Mouse (Mus musculus): Measurements from ENCODE around the gene Psip1.
A peak's percentile ranks its signal among the peaks of the same experiment; 100 is the strongest.
"Not testable (repeated sequence)": the region's sequence is repeated elsewhere in the genome, so short reads cannot be mapped to it uniquely, and the experiment has no call there.

Psip1 gene

DNA sequence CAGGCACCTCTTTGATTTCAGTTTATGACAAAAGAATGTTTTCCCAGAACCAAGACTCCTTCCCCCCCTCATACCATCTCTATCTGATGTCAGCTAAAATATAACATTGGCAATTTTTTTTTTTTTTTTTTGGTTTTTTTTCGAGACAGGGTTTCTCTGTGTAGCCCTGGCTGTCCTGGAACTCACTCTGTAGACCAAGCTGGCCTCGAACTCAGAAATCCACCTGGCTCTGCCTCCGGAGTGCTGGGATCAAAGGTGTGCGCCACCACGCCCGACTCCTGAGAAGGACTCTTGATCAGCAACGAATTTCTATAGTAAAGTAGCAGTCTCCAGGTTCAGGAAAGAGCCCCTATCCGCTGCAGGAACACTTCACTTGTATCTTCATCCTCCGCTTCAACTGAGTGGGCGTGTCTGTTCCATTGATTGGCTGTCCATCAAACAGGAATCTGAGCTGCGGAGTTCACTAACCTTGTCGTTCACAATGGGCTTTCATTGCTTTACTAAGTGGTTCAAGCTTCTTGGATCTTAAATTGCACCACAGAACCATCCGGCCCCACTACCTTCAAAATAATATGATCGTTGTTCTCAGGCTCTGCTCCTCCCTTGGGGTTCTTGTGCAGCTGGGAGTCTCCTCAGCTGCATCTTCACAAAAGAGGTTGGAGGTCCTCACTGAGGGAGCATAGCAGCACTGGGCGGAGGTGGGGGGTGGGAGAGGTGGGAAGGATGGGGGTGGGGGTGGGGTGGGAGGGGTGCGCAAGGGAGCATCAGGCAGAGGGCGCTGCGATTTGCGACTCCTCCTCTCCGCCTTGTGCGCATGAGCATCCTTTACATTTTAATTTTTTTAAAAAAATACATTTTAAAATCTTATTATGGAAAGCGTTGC is 14.1 kb upstream of the Psip1 start:
- no peak for DNase-seq (ENCODE audit: low read depth)

DNA sequence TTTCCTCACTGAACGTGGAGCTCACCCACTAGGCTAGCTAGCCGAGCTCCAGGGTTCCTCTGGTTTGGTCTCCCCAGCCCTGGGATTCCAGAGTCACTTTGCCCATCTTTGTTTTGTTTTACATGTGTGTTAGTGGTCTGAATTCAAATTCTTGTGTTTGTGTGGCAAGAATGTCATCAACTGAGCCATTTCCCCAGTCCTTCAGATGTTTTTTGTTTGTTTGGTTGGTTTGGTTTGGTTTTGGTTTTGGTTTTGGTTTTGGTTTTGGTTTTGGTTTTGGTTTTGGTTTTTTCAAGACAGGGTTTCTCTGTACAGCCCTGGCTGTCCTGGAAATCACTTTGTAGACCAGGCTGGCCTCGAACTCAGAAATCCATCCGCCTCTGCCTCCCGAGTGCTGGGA is 10.8 kb upstream of the Psip1 start:
- DNase-seq (ENCODE audit: low read depth) = not testable (repeated sequence)

DNA sequence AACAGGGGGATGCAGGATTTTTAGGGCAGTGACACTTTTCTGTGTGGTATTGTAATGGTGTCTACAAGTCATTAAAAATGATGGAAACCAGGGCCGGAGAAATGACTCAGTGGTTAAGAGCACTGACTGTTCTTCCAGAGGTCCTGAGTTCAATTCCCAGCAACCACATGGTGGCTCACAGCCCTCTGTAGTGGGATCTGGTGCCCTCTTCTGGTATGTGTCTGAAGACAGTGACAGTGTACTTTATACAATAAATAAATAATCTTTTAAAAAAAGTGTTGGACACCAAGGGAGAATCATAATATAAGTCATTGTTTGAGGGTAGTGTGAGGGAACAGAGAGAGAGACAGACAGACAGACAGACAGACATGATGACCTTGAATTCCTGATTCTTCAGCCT is 6.9 kb upstream of the Psip1 start:
- DNase-seq (ENCODE audit: low read depth) = no peak

DNA sequence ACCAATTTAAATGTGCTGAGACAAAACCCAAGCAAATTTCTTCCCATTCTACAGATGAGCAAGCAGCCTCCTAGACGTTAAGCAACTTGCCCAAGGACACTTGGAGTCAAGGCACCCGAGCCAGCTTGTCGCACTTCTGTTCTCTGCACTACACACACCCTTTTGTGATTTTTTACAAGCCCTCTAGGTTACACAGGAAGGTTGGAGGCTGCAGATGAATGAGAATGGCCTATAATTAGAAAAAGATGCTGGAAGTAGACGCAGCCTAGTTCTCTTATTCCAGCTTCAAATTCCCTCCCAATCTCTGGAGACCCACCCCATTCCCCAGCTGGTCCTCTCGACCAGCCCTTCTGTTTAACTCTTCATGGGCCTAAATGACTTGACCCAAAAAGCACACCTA is 2.9 kb upstream of the Psip1 start:
- no peak for DNase-seq (ENCODE audit: low read depth)

DNA sequence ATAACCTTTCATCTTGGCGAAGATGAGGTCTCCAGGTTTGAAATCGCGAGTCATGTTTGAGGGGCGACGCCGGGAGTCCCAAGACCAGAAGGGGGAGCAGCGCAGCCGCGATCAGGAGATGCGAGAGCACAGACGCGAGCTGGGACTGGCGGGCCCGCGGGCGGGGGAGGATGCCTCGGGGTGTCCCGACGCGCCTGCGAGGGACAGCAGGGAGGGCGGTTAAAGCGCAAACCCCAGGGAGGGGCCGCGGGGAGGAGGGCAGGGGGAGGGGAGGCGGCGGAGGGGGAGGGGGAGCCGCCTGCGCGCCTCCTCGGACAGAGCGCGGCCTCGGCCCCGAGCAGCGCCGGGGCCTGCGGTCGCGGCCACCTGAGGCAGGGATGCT is 533 bp downstream of the Psip1 start:
- peak; percentile 91 for DNase-seq (ENCODE audit: low read depth)

DNA sequence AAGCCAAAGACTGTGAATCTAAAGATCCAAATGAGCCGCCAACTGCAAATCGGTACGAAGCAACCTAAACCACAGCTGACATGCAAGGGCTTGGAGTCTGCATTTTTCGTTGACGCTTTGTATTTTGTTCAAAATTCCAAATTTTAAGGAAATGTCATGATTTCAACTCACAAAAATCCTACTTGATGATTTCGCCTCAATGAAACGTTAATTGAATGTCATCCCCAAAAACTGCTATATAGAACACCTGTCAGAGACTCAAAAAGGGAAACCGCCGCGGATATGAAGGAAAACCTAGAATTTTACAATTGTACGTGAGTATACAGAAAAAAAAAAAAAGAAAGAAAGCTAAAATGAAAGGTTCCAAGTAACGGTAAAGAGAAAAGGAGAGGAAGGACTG is 1.0 kb downstream of the Psip1 start:
- no peak for DNase-seq (ENCODE audit: low read depth)

DNA sequence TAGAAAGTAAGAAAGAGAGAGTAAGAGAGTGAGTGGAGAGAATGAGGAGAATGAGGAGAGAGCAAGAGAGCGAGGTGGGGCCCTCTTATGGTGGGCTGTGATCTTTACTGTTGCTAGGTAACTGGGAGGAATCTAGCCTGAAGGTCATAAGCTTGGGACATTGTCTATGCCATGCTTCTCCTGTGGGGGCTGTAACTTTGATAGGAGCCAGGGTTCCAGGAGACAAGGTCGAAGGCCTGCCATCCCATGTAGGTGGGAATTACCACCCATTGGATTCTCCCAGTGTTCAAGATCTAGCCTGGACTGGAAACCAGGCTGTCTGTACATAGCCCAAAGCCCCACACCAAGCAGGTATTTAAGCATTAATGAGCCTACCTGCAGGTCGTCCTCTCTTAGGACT is 18.1 kb downstream of the Psip1 start:
- no peak for DNase-seq (ENCODE audit: low read depth)

DNA sequence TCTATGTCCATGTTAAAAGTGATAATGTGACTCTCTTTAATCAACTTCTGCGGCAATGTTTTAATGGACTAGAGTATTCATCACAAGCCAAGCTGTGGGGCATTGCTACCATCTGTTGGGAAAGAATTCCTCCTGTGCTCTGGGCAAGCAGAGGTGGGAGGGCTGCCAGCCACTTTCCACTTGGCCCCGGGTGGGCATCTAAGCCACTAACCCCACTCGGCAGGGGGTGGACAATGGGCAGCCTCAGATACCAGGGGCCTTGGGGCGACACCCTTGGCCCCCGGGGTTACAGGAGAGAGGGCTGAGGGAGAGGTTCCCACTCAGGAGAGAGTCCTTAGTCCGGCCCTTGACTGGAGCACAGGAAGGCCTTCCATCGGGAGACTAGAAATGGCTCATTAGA is 18.6 kb downstream of the Psip1 start:
- DNase-seq (ENCODE audit: low read depth) = no peak

DNA sequence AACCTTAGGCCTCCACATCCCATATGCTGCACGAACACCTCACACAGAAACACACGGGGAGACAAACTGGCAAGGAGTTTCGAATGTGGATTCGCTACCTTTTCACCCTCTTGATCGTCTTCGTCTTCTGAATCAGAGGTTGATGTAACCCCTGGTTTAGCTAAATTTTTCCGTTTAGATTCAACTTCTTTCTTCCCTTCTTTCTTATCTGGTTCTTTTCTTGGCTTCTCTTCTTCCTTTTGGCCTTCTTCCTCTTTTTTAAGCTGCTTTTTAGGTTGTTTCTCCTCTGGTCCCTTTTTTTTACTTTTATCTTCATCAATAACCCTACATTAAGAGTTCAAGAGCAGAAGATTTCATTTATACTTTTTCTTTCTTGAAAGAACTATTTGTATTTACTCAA is 21.4 kb downstream of the Psip1 start:
- no peak for DNase-seq (ENCODE audit: low read depth)

DNA sequence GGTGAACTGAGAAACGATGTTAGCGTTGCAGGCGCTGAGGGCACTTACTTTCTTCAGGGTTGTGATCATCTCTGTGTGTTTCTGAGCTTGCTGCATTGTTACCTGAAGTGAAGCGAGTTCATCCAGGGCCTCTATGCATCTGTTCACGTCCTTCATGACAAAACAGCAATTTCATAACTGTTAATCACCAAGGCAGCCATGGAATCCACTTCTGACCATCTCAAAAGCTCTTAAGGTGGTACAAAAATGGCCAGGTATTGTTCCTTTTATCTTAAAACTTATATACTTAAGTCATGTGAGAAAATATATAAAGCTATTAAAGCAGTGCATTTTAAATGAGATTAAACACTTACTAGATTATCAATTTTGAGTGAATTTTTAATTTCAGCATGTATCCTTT is 26.2 kb downstream of the Psip1 start:
- DNase-seq (ENCODE audit: low read depth) = no peak

DNA sequence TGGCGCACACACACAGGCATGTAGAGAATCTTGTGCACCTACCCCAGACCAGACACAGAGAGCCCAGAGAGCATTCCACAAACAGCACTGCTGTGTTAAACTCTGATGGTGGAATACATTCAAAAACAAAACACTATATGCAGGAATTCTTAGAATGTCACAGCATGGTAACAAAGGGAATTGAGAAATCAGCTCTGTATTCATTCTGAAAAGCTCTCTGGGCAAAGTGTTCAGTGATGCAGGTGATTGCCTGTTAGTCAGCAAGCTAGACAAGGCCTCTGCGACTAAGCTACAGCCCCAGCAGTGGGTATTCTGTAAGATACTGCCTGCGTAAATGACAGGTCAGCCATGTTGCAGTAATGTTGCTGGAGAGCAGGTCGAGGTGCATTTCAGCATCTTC is 35.5 kb downstream of the Psip1 start:
- no peak for DNase-seq (ENCODE audit: low read depth)

DNA sequence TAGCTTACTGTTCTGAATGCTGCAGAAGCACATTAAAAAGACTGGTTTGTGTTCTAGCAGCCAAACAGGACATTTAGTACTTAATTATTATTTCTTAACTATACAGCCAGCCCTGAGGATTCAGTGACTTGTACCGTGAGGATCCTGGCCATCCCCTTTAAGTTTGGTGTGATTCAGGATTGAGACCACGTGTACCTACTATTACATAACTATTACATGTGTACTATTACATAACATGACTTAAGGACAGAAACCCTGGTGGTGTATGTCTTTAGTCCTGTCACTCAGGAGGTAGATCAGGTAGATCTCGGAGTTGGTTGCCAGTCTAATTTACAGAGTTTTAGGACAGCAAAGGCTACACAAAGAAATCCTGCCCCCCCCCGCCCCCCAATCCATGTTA is 45.2 kb downstream of the Psip1 start:
- no peak for DNase-seq (ENCODE audit: low read depth)

DNA sequence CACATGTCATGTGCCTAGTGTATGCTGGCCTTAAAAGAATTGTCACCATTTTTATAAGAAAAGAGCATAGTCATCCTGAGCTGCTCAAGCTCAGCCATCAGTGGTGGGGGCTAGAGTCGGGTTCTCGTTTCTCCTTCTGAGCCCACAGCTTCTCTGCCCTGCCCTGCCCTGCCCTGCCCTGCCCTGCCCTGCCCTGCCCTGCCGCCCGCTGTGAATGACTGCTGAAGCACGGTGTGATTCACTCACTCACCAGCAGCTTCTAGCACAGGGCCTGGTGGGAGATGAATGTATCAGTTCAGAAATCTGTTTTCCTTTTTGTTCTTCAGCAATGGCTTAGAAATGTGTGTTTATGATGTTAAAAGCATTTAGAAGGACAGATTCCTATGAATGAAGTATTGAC is 47.2 kb downstream of the Psip1 start:
- no peak for DNase-seq (ENCODE audit: low read depth)

DNA sequence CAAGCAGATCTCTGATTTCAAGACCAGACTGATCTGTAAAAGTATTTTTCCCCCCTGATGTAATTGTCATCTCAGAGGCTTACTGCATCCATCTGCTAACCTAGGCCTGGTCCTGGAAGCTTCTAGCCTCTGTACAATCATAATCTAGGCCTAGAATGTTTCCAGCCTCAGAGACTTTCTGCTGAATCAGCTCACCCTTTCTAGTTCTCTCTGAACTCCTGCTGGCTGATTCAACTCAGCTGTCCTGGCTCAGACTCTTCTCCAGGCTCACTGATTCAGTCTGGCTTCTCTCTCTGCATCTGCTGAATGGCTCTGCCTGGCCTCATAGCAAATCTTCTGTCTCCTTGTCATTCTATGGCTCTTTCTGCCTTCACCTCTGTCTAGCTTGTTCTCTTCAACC is 48.1 kb downstream of the Psip1 start:
- DNase-seq (ENCODE audit: low read depth) = no peak

DNA sequence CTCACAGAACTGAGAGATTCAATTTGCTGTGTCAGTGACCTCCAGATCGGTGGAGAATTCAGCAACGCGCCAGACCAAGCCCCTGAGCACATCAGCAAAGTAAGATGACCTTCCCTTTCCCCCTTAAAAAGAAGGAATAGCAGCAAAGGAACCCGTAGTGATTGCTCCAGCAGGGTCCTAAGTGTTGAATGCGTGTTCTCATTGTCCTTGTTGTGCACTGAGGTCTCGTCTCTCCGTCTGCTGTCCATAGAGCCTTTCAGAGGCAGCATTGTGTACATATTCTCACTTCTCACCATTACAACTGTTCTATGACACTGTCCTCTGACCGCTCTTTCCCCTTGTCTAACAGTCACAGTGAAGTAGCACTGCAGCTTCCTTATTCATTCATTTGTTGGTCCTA is 49.9 kb downstream of the Psip1 start:
- DNase-seq (ENCODE audit: low read depth) = no peak

DNA sequence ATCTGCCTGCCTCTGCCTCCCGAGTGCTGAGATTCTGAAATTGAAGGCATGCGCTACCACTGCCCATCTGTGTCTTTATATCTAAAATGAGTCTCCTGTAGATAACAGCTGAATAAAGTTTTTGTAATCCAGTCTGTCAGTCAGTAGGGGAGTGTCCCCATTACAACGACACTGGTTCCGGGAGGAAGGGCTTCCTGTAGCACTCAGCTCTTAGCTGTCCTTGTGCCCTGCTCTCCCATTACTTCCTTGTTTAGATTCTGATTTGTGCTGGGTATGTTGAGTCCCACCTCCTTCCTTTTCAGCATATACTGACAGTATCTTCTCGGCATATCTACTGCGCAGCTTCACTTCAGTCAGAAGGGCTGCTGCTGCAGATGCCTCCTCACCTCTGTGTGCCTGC is 53.4 kb downstream of the Psip1 start:
- peak; percentile 19 for DNase-seq (ENCODE audit: low read depth)

DNA sequence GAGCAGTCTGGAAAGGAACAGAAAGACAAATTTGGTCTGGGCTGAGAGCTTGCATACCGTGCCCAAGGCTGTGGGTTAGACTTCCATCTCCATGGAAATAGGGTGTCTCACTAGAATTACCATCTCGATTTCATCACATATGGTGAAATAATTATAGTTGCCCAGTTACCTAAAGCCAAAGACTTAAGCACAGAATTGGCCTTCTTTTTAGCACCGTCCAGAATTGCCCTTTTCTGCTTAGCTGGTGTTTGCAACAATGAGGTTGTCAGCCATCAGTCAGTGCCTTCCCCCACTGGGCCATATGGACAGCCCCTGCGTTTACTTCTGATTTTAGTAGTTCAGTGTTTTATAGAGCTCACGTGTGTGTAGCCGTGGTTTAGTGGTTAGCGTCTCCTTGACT is 54.3 kb downstream of the Psip1 start:
- no peak for DNase-seq (ENCODE audit: low read depth)

DNA sequence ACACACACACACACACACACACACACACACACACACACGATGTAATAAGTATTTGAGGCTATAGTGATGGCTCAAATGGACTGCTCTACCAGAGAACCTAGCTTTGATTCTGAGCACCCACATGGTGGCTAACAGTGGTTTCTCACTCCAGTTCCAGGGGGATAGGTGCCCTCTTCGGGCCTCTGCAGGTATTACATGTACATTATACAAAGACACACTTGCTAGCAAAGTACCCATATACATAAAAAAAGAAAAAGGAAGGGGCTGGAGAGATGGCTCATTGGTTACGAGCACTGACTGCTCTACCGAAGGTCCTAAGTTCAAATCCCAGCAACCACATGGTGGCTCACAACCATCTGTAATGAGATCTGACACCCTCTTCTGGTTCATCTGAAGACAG is 57.4 kb downstream of the Psip1 start:
- peak; percentile 47 for DNase-seq (ENCODE audit: low read depth)

DNA sequence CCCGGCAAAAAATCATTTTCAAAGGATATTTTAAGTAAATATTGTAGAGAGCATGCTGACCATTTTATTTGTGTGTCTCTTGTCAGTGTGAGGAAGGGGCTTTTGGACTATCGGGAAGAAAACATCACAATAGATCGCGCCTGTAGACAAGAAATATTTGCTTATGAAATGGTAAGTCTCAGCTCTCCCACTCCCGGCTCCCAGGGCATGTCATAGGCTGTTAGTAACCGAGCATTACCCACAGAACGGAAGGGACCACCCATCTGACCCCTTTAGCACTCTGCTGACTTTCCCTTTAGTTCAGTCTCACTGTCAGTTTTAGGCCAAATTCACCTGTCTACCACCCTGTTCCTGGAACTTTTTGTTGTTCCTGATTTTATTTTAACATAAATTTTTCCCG is 58.6 kb downstream of the Psip1 start:
- DNase-seq (ENCODE audit: low read depth) = no peak

DNA sequence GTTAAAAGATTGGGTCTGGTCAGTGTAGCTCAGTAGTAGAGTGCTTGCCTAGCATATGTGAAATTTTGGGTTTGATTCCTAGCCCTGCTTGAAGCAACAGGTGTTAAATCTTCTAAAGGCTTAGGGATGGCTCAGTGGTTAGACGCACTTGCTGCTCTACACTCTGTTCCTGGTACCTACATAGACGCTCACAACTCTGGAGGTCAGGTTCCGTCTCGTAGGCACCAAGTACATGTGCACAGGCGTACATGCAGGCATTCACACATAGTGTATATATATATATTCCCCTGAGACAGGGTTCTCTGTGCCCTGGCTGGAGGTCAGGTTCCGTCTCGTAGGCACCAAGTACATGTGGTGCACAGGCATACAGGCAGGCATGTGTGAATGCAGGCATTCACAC is 59.1 kb downstream of the Psip1 start:
- DNase-seq (ENCODE audit: low read depth) = no peak

DNA sequence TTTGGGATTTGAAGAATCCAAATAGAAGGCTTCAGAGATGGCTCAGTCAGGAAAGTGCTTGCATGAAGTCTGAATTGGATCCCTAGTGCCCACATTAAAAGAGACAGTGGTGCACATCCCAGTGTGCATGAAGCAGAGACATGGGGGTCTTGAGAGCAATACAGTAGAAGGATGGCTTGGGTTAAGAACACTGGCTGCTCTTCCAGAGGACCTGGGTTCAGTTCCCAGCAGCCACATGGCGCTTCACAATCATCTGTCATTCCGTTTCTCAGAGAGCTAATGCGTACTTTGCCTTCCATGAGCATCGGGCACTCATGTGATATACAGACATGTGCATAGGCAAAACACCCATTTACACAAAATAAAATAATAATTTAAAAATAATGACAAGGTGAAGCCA is 61.1 kb downstream of the Psip1 start:
- DNase-seq (ENCODE audit: low read depth) = no peak

DNA sequence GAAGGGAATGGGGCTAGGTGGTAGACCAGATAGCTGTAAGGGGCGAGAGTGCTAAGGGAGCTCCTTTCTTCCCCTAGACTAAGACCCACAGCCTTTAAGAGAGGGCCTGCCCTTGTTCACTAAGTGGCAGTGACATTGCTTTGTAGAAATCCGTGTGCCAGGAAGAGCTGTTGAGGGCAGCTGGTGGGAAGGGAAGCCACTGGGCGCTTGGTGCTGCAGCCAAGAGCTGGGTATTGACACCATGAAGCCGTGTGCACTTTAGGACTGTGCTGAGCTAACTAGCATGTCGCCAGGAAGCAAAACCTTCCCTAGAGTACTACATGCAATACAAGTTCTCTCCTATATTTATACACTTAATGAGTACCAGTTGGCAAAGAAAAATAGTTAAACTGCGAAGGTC is 62.6 kb downstream of the Psip1 start:
- no peak for DNase-seq (ENCODE audit: low read depth)

DNA sequence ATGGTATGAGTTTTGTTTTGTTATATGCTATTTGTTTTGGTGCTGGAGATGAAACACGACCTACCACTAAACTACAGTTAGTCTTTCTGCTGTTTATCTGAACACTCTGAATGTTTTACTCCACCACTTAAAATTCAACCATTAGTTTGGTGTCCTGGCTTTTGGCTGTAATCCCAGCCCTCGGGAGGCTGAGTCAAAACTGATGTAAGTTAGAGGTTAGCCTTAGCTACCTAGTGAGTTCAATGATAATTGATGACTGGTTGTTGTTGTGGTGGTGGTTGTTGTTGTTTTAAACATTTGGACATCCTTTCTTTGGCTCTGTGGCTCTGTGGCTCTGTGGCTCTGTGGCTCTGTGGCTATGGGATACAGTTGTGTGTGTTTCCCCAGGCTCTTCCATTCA is 67.5 kb downstream of the Psip1 start:
- DNase-seq (ENCODE audit: low read depth) = no peak

DNA sequence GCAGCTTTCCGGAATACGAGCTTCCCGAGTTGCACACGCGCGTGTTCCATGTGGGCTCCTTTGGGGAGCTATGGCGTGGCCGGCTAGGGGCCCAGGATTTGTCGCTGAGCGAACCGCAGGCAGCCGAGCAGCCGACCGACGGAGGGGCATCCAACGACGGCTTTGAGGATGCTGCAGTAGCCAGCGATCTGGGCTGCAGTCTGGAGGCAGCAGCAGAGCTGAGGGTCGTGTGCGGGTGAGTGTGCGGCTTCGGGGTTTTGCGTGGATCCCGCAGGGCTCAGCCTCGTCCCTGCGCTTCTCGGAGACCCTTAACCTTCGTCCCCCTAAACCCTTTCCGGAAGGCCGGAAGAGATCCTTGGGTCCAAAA is 68.5 kb downstream of the Psip1 start:
- no peak for DNase-seq (ENCODE audit: low read depth)
